Mouse (Mus musculus): ENCODE results near the gene Fam71b.

Fam71b gene

GRCm38 (mm10) chr11:46396167-46396859 lies at the start of gene Fam71b:
TSS of gene Fam71b (plus strand) at chr11:46396559.
- no peak for DNase-seq

DNA sequence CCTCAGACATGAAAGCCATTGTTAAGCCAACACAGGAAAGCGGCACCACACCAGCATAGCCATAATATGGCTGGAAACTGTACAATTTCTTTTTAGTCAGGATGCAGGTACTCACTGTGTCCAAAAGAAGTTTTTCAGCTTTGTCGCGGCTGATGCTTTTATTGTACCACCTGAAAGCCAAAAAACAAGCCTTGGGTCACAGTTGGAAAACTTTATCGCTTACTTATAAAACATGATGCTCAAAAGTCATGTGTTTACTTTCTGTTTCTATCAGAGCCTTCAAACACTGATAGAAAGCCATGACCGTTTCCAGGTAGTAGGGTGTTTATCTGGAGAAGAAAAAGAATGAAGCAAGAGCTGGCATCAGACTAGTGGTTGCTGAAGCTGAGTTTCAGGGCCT lies 48.6 kb upstream of the Fam71b start:
- no peak for DNase-seq

- no peak for DNase-seq
These were observed 47.9 kb upstream of the Fam71b start for GRCm38 (mm10) chr11:46348416-46348815.

GRCm38 (mm10) chr11:46349681-46350410 lies 46.5 kb upstream of the Fam71b start:
- DNase-seq: no peak

DNA sequence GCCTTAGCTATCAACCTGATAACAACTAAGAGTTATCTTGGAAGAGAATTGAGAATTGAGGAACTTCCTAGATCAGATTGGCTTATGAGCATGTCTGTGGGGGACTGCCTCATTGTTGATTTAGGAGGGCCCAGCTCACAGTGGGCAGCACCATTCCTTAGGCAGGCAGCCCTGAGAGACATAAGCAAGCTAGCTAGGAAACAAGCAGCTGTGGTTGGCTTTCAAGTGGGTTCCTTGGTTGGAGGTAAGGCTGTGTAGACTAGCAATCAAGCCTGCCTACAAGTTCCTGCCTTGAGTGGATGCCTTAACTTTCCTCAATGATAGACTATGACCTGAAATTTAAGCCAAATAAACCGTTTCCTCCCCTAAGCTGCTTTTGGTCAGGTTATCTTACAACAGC lies 38.0 kb upstream of the Fam71b start:
- DNase-seq: no peak

- no peak for DNase-seq
These were observed 35.2 kb upstream of the Fam71b start for GRCm38 (mm10) chr11:46360991-46361665.

GRCm38 (mm10) chr11:46362061-46363022 lies 34.0 kb upstream of the Fam71b start:
- DNase-seq: no peak

- DNase-seq: no peak
These were observed 32.5 kb upstream of the Fam71b start for GRCm38 (mm10) chr11:46363864-46364263.

- DNase-seq: no peak
These were observed 30.6 kb upstream of the Fam71b start for GRCm38 (mm10) chr11:46365744-46366143.

DNA sequence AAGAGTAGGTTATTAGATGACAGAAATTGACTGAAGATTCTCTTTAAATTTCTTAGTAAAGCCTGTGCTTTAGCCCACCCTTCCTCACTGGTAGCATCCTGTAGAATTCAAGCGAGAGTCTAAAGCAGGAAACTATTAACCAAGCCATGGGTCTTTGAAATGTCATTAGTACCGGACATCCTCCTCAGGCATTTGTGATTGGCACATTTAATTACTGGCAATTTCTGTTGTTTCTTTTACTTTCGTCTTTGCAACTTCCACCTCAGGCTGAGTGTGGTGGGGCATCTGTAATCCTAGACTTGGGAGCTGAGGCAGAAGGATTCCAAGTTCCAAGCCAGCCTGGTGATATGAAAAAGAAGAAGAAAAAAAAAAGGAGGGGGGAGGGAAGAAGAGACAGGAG lies 30.0 kb upstream of the Fam71b start:
- no peak for DNase-seq

- DNase-seq: no peak
These were observed 25.9 kb upstream of the Fam71b start for GRCm38 (mm10) chr11:46370457-46370856.

GRCm38 (mm10) chr11:46371250-46371649 lies 25.1 kb upstream of the Fam71b start:
- no peak for DNase-seq

GRCm38 (mm10) chr11:46372331-46372953 lies 23.9 kb upstream of the Fam71b start:
- no peak for DNase-seq

DNA sequence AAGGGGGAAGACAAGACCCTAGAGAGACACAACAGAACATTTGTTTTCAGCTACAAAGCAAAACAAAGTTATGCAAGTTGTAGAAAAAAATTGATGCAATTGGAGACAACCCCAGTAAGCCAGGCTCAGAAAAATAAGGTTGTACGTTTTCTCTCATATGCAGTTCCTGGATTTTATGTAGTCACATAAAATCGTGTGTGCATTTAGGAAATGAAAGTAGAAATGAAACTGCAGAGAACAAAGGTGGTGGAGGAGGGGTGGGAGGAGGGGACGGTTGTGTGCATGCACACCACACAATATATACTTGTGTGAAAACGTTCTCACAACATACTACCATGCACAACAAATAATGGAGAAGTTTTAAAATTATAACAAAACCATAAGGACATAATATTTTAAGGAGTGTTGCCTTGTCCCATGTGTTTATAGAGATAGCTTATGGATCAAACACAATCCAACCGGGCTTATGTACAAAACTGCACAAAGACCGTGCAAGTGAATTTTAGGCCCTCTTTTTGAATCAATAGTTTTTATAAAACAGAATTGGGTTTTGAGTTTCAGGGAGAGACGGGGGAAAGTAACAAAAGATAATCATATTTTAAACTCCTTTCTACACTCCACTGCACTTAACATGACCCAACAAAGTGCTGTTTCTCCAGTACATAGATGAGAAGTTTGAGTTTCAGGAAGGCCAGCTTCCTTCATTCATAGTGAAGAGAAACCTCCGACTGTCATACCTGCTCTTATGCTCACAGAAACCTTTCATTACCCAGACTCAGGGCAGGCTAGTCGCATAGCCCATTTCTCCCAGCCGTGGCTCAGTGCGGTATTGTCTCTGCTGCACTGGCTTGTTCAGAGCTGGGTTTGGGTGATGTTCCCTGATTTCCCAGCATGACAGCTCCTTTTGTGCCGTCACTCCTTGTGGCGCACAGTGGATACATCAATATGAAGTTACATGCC lies 23.0 kb upstream of the Fam71b start:
- DNase-seq: no peak

GRCm38 (mm10) chr11:46375015-46375414 lies 21.3 kb upstream of the Fam71b start:
- DNase-seq: no peak

GRCm38 (mm10) chr11:46377316-46377715 lies 19.0 kb upstream of the Fam71b start:
- DNase-seq: no peak

GRCm38 (mm10) chr11:46377819-46378782 lies 18.3 kb upstream of the Fam71b start:
- no peak for DNase-seq

DNA sequence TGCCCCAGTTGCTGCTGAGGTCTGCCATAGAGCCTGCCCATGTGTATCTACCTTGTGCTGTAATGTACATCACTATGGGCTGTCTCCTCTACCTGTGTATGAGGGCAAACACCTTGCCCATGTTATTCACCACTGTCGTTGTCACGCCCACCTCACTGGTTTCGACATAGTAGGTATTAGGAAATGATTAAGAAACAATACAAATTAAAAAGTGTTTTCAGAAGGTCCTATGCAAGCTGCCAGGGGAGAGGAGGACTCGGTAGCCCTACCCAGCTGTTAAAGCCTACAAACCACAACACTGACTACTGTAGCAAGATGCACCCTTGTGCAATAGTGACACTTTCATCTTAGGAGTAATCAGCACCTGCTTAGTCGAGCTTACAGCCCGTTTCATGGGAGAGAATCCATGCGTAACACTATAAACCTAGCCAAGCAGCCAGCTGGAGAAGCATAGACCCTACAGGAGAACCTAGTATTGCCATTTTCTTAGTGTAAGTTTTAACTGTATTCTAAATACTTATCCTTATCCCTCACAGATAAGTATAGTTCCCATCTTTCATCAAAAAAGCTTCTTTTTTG lies 16.2 kb upstream of the Fam71b start:
- no peak for DNase-seq

GRCm38 (mm10) chr11:46382466-46382865 lies 13.9 kb upstream of the Fam71b start:
- DNase-seq: no peak

All from spleen, adult 18-20 months (tissue).